In genomic region chr8:10721146-10721862, GRCm38 (mm10) we compare ENCODE assay signal across 15 mouse cellular contexts.
DNase-seq lines count a peak whose midpoint lies in the region; ATAC-seq lines count a peak whose summit lies in the region.
"Had no signal": no experiment of that assay in that cellular context is flagged by ENCODE, and none has a peak within 500 bp of the region (broad histone marks: within the 10 kb centered on the region; RNA-seq: fewer than 3 reads in every experiment).

No protein-coding gene starts in this region.

- H3K36me3 ChIP-seq in neural tube, embryonic 14.5 days (ENCODE audit: control insufficient read depth, insufficient read depth, low read length) = no peaks in the 10 kb centered on the region
- H3K36me3 ChIP-seq in forebrain, embryonic 12.5 days (replicated peaks) = no peaks in the 10 kb centered on the region
- H3K36me3 ChIP-seq in hindbrain, embryonic 14.5 days (replicated peaks; ENCODE audit: control insufficient read depth, insufficient read depth) = no peaks in the 10 kb centered on the region
- H3K36me3 ChIP-seq in midbrain, embryonic 16.5 days (ENCODE audit: control insufficient read depth, insufficient read depth, low read length) = no peaks in the 10 kb centered on the region
- no peaks in the 10 kb centered on the region for H3K36me3 ChIP-seq in heart, embryonic 10.5 days

- H3K4me2 ChIP-seq in neural tube, embryonic 14.5 days (ENCODE audit: low read depth, low read length) = no peak overlapping the region
- H3K4me2 ChIP-seq in forebrain, embryonic 12.5 days = no peak overlapping the region
- no peak overlapping the region for H3K4me2 ChIP-seq in hindbrain, embryonic 14.5 days (replicated peaks)
- no peak overlapping the region for H3K4me2 ChIP-seq in midbrain, embryonic 16.5 days (ENCODE audit: low read length)
- H3K4me2 ChIP-seq: liver, embryonic 11.5 days had no signal

- 51% methylated on average over 10 of the region's 10 CpGs for WGBS in neural tube, embryonic 14.5 days
- WGBS in forebrain, embryonic 12.5 days = 23% methylated on average over 10 of the region's 10 CpGs
- 41% methylated on average over 10 of the region's 10 CpGs for WGBS in hindbrain, embryonic 14.5 days
- WGBS in midbrain, embryonic 16.5 days = 30% methylated on average over 10 of the region's 10 CpGs
- WGBS in heart, embryonic 10.5 days = 76% methylated on average over 10 of the region's 10 CpGs

- H3K9ac ChIP-seq in neural tube, embryonic 14.5 days (replicated peaks; ENCODE audit: low read depth, low read length) = no peak overlapping the region
- no peak overlapping the region for H3K9ac ChIP-seq in forebrain, embryonic 12.5 days
- no peak overlapping the region for H3K9ac ChIP-seq in hindbrain, embryonic 14.5 days
- no peak overlapping the region for H3K9ac ChIP-seq in midbrain, embryonic 16.5 days (ENCODE audit: low read depth, low read length)

- ATAC-seq in neural tube, embryonic 14.5 days (ENCODE audit: low read depth) = 0 out of 2 replicates have a peak, but pooled peaks have one; percentile 24
- peak; percentile 62; the same call in 1 of the 2 replicates for ATAC-seq in forebrain, embryonic 12.5 days (ENCODE audit: low FRiP score)
- ATAC-seq in hindbrain, embryonic 14.5 days (ENCODE audit: low FRiP score) = 0 out of 2 replicates have a peak, but pooled peaks have one; percentile 34
- ATAC-seq in midbrain, embryonic 16.5 days = 0 out of 2 replicates have a peak, but pooled peaks have one; percentile 12
- ATAC-seq: inflammation-experienced regulatory T-cells, adult 6 months had no signal

- no peak for DNase-seq in neural tube, embryonic 10.5 days (ENCODE audit: extremely low spot score, low spot score)
- no peak for DNase-seq in hindbrain, embryonic 14.5 days (ENCODE audit: low spot score)
- no peak for DNase-seq in heart, postnatal 14 days
- DNase-seq in heart, embryonic 10.5 days (ENCODE audit: low spot score) = no peak
- DNase-seq: gastrocnemius, postnatal 14 days; kidney, adult 9 months; kidney, postnatal 4 days; lung, adult 2 months; lung, postnatal 36 days; thymus, adult 18-20 months had no signal

- H3K27me3 ChIP-seq in neural tube, embryonic 14.5 days (ENCODE audit: control insufficient read depth, insufficient read depth, low read length) = no peaks in the 10 kb centered on the region
- no peaks in the 10 kb centered on the region for H3K27me3 ChIP-seq in forebrain, embryonic 12.5 days
- H3K27me3 ChIP-seq in hindbrain, embryonic 14.5 days (ENCODE audit: control insufficient read depth, insufficient read depth, low read length) = no peaks in the 10 kb centered on the region
- no peaks in the 10 kb centered on the region for H3K27me3 ChIP-seq in midbrain, embryonic 16.5 days (ENCODE audit: control insufficient read depth, insufficient read depth, low read depth, low read length)
- peaks cover 11% of the 10 kb centered on the region for H3K27me3 ChIP-seq in heart, embryonic 10.5 days (ENCODE audit: insufficient read depth, poor library complexity, severe bottlenecking)

- no peak overlapping the region for H3K27ac ChIP-seq in neural tube, embryonic 14.5 days (ENCODE audit: low read depth, low read length)
- 0 out of 2 replicates have a peak overlapping the region, but pooled peaks have one; percentile 0 for H3K27ac ChIP-seq in forebrain, embryonic 12.5 days
- no peak overlapping the region for H3K27ac ChIP-seq in hindbrain, embryonic 14.5 days
- H3K27ac ChIP-seq in midbrain, embryonic 16.5 days (ENCODE audit: low read length) = no peak overlapping the region
- H3K27ac ChIP-seq in heart, embryonic 10.5 days = no peak overlapping the region

- H3K9me3 ChIP-seq in neural tube, embryonic 14.5 days (ENCODE audit: control insufficient read depth, low read length) = no peaks in the 10 kb centered on the region
- H3K9me3 ChIP-seq in forebrain, embryonic 12.5 days = no peaks in the 10 kb centered on the region
- 0 out of 2 replicates have a peak, but pooled peaks cover 4% of the 10 kb centered on the region for H3K9me3 ChIP-seq in hindbrain, embryonic 14.5 days (ENCODE audit: control insufficient read depth, low read length)
- H3K9me3 ChIP-seq in midbrain, embryonic 16.5 days (replicated peaks; ENCODE audit: control insufficient read depth, low read length, poor library complexity, severe bottlenecking) = no peaks in the 10 kb centered on the region
- no peaks in the 10 kb centered on the region for H3K9me3 ChIP-seq in heart, embryonic 10.5 days

- no peaks in the 10 kb centered on the region; the same call in none of the 2 replicates for H3K4me1 ChIP-seq in neural tube, embryonic 14.5 days (ENCODE audit: control insufficient read depth, insufficient read depth, low read length)
- peaks cover 21% of the 10 kb centered on the region for H3K4me1 ChIP-seq in forebrain, embryonic 12.5 days
- no peaks in the 10 kb centered on the region; the same call in 1 of the 2 replicates for H3K4me1 ChIP-seq in hindbrain, embryonic 14.5 days (replicated peaks; ENCODE audit: control insufficient read depth, insufficient read depth, low read length)
- H3K4me1 ChIP-seq in midbrain, embryonic 16.5 days (ENCODE audit: control insufficient read depth, insufficient read depth, low read length) = no peaks in the 10 kb centered on the region
- H3K4me1 ChIP-seq in heart, embryonic 10.5 days = peaks cover 23% of the 10 kb centered on the region

- intact Hi-C loops in heart, postnatal 14 days (cut with DNase I) = no loop called here

- no peak overlapping the region for H3K4me3 ChIP-seq in neural tube, embryonic 14.5 days (ENCODE audit: low read depth, low read length)
- no peak overlapping the region for H3K4me3 ChIP-seq in forebrain, embryonic 12.5 days (replicated peaks)
- no peak overlapping the region for H3K4me3 ChIP-seq in hindbrain, embryonic 14.5 days (replicated peaks; ENCODE audit: low read length)
- H3K4me3 ChIP-seq in midbrain, embryonic 16.5 days (ENCODE audit: low read depth, low read length) = no peak overlapping the region
- no peak overlapping the region for H3K4me3 ChIP-seq in heart, embryonic 10.5 days

Comparison
In these comparisons a context has a peak if more than half of its experiments do, and no peak if none do; other contexts are left out.
1. ATAC-seq: peak in every context shown above with its lines; median percentile 62 in forebrain, embryonic 12.5 days; 34 in hindbrain, embryonic 14.5 days; 24 in neural tube, embryonic 14.5 days; 12 in midbrain, embryonic 16.5 days.